Comparison of ENCODE assay signal across 33 mouse cellular contexts in the genomic region with DNA sequence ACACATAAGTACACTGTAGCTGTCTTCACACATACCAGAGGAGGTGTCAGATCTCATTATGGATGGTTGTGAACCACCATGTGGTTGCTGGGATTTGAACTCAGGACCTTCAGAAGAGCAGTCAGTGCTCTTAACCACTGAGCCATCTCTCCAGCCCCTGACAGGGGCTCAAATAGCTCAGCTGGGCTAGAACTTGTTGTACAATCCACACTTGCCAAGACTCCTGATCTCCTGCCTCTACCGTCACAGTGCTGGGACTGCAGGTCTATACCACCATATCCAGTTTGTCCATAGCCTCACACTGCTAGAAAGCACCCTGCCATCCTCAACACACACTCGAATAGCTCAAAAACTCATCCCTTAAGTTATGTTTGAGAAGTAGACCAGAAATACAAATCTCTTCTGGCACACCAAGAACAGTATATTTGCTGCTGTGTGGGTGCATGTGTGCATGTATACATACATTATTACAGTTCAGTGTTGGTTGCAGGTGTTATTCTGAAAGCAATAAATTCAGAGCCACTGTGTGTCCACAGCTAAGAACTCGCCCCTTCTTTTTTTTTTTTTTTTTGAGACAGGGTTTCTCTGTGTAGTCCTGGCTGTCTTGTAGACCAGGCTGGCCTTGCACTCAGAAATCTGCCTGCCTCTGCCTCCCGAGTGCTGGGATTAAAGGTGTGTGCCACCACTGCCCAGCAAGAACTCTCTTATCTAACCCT. TPM values are rescaled to one million over a fixed set of nuclear protein-coding genes. Genes with fewer than 3 reads are reported as not detected.
DNase-seq lines count a peak whose midpoint lies in the region; ATAC-seq and TF ChIP-seq lines count a peak whose summit lies in the region.
"Had no signal": no experiment of that assay in that cellular context is flagged by ENCODE, and none has a peak within 500 bp of the region (broad histone marks: within the 10 kb centered on the region; RNA-seq: fewer than 3 reads in every experiment).

No protein-coding gene starts in this region.

- H3K36me3 ChIP-seq in megakaryocyte, embryonic 14.5 days (replicated peaks; ENCODE audit: low read length), result peaks cover 24% of the 10 kb centered on the region
- H3K36me3 ChIP-seq in myocyte (ENCODE audit: control insufficient read depth, insufficient read depth), result peaks cover 35% of the 10 kb centered on the region
- H3K36me3 ChIP-seq in forebrain, embryonic 12.5 days (replicated peaks), result peaks cover 11% of the 10 kb centered on the region; the same call in 1 of the 2 replicates
- peaks cover under 1% of the 10 kb centered on the region; the same call in 1 of the 2 replicates for H3K36me3 ChIP-seq in embryonic facial prominence, embryonic 10.5 days (replicated peaks)
- H3K36me3 ChIP-seq: embryonic facial prominence, embryonic 13.5 days; heart, embryonic 10.5 days; midbrain, embryonic 10.5 days; midbrain, embryonic 15.5 days; neural tube, embryonic 12.5 days had no signal

- TF ChIP-seq POLR2A in myocyte (IDR thresholded peaks at IDR 0.05; ENCODE audit: insufficient read length, low read depth), result no peak

- peak; percentile 80 for DNase-seq in heart, adult 11 months
- DNase-seq in heart, postnatal 25 days (ENCODE audit: low spot score), result no peak
- DNase-seq in embryonic facial prominence, embryonic 10.5 days (ENCODE audit: low spot score), result no peak
- DNase-seq in cerebellum, postnatal 25 days, result no peak
- DNase-seq: adrenal gland, postnatal 10 days; cerebellum, adult 11 months; cerebellum, adult 9-10 months; embryo, embryonic 11 days; gastrocnemius, postnatal 10 days; heart, postnatal 4 days; kidney, adult 2 months; kidney, postnatal 36 days; liver, embryonic 13.5 days; lung, adult 2 months; lung, postnatal 10 days; right cerebral cortex, adult 18-20 months; thymus, postnatal 14 days had no signal

- peak overlapping the region; percentile 98 for H3K4me2 ChIP-seq in myocyte (ENCODE audit: low read depth)
- H3K4me2 ChIP-seq in forebrain, embryonic 12.5 days, result no peak overlapping the region
- H3K4me2 ChIP-seq: embryonic facial prominence, embryonic 13.5 days; hindbrain, embryonic 14.5 days; limb, embryonic 12.5 days; midbrain, embryonic 15.5 days; neural tube, embryonic 12.5 days had no signal

- H3K4me1 ChIP-seq in megakaryocyte, embryonic 14.5 days, result peaks cover 62% of the 10 kb centered on the region
- H3K4me1 ChIP-seq in forebrain, embryonic 12.5 days, result peaks cover 9% of the 10 kb centered on the region; the same call in 1 of the 2 replicates
- H3K4me1 ChIP-seq in embryonic facial prominence, embryonic 10.5 days, result peaks cover 35% of the 10 kb centered on the region

- peaks cover 79% of the 10 kb centered on the region for H3K79me2 ChIP-seq in myocyte (ENCODE audit: control insufficient read depth, insufficient read depth)

- no peak for ATAC-seq in megakaryocyte, adult 5-6 weeks (ENCODE audit: poor library complexity, severe bottlenecking)
- ATAC-seq in forebrain, embryonic 12.5 days (ENCODE audit: low FRiP score), result no peak
- ATAC-seq: activated CD4-positive, CD25-positive, alpha-beta regulatory T cell, adult 4 months; CD4-positive, CD25-positive, alpha-beta regulatory T cell, adult 4 months; inflammation-experienced regulatory T-cells, adult 6 months; midbrain, embryonic 15.5 days had no signal

- H3K27me3 ChIP-seq in megakaryocyte, embryonic 14.5 days (replicated peaks), result no peaks in the 10 kb centered on the region
- H3K27me3 ChIP-seq in myocyte (ENCODE audit: control insufficient read depth, insufficient read depth, insufficient read length), result no peaks in the 10 kb centered on the region
- H3K27me3 ChIP-seq in forebrain, embryonic 12.5 days, result no peaks in the 10 kb centered on the region
- H3K27me3 ChIP-seq in embryonic facial prominence, embryonic 10.5 days (replicated peaks; ENCODE audit: low read depth, poor library complexity, severe bottlenecking), result no peaks in the 10 kb centered on the region
- H3K27me3 ChIP-seq: embryonic facial prominence, embryonic 13.5 days; limb, embryonic 12.5 days; liver, embryonic 13.5 days; midbrain, embryonic 15.5 days; neural tube, embryonic 12.5 days had no signal

- H3K4me3 ChIP-seq in megakaryocyte, embryonic 14.5 days (replicated peaks), result peak overlapping the region; percentile 65
- H3K4me3 ChIP-seq in myocyte, result peak overlapping the region; percentile 93
- H3K4me3 ChIP-seq in forebrain, embryonic 12.5 days (replicated peaks), result no peak overlapping the region
- no peak overlapping the region for H3K4me3 ChIP-seq in embryonic facial prominence, embryonic 10.5 days
- H3K4me3 ChIP-seq: embryonic facial prominence, embryonic 13.5 days; layer of hippocampus, adult 2 months; left cerebral cortex, adult 2 months; limb, embryonic 12.5 days; midbrain, embryonic 10.5 days; midbrain, embryonic 15.5 days; neural tube, embryonic 12.5 days had no signal

- H3ac ChIP-seq in myocyte (ENCODE audit: control insufficient read depth, insufficient read length), result no peak overlapping the region

- intact Hi-C loops in heart, postnatal 25 days (cut with DNase I), result no loop called here

- H3K9me3 ChIP-seq in megakaryocyte, embryonic 14.5 days, result no peaks in the 10 kb centered on the region
- H3K9me3 ChIP-seq in forebrain, embryonic 12.5 days, result no peaks in the 10 kb centered on the region
- no peaks in the 10 kb centered on the region for H3K9me3 ChIP-seq in embryonic facial prominence, embryonic 10.5 days
- H3K9me3 ChIP-seq: embryonic facial prominence, embryonic 13.5 days; heart, embryonic 10.5 days; limb, embryonic 12.5 days; liver, embryonic 13.5 days; midbrain, embryonic 10.5 days; midbrain, embryonic 15.5 days; neural tube, embryonic 12.5 days had no signal

- WGBS in forebrain, embryonic 12.5 days, result 89% methylated on average over 4 of the region's 4 CpGs
- WGBS in embryonic facial prominence, embryonic 10.5 days, result 93% methylated on average over 4 of the region's 4 CpGs

- H3K27ac ChIP-seq in forebrain, embryonic 12.5 days, result no peak overlapping the region
- H3K27ac ChIP-seq in embryonic facial prominence, embryonic 10.5 days (replicated peaks), result no peak overlapping the region
- H3K27ac ChIP-seq: hindbrain, embryonic 14.5 days; layer of hippocampus, adult 2 months; left cerebral cortex, adult 2 months; midbrain, embryonic 10.5 days; midbrain, embryonic 15.5 days; neural tube, embryonic 12.5 days had no signal

- H3K9ac ChIP-seq in forebrain, embryonic 12.5 days, result no peak overlapping the region
- H3K9ac ChIP-seq: embryonic facial prominence, embryonic 13.5 days; hindbrain, embryonic 14.5 days; limb, embryonic 12.5 days; midbrain, embryonic 15.5 days; neural tube, embryonic 12.5 days had no signal

TF ChIP-seq in myocyte, 11 proteins besides CTCF, POLR2A, EP300 and RAD21:
- no peak for TF ChIP-seq TCF3 (IDR thresholded peaks at IDR 0.05; ENCODE audit: insufficient read length, low read depth)
- TF ChIP-seq POLR2AphosphoS2 (IDR thresholded peaks at IDR 0.05; ENCODE audit: insufficient read length, low read depth), result no peak
- TF ChIP-seq E2F4 (IDR thresholded peaks at IDR 0.05; ENCODE audit: insufficient read depth), result no peak
- no peak for TF ChIP-seq MAX (IDR thresholded peaks at IDR 0.05; ENCODE audit: low read depth)
- TF ChIP-seq MYOD1 (IDR thresholded peaks at IDR 0.05; ENCODE audit: control insufficient read depth in 1 of 3, insufficient read length in 2 of 3, low read depth in 2 of 3), result no peak
- TF ChIP-seq MYOG (IDR thresholded peaks at IDR 0.05; ENCODE audit: control insufficient read depth in 1 of 3, insufficient read depth in 1 of 3, insufficient read length in 2 of 3, low read depth in 2 of 3), result no peak
- TF ChIP-seq REST (IDR thresholded peaks at IDR 0.05; ENCODE audit: insufficient read depth, insufficient read length), result no peak
- TF ChIP-seq TCF12 (IDR thresholded peaks at IDR 0.05; ENCODE audit: insufficient read depth, poor library complexity, severe bottlenecking), result no peak
- TF ChIP-seq USF1 (IDR thresholded peaks at IDR 0.05; ENCODE audit: low read depth), result no peak
- TF ChIP-seq CEBPB (IDR thresholded peaks at IDR 0.05; ENCODE audit: insufficient read depth, poor library complexity, severe bottlenecking), result no peak
- no peak for TF ChIP-seq SRF (IDR thresholded peaks at IDR 0.05; ENCODE audit: control insufficient read depth, insufficient read length, low read depth)
TF ChIP-seq in myocyte: peak in this region for 0.

RNA-seq across cellular contexts. Expression of a gene that starts 44.0 kb away (rescaled TPM):
- total RNA-seq in heart, postnatal 25 days (2021), result 1 to 10 TPM; 4.6 to 4.8 TPM
- 0.32 TPM in 1 of 2 replicates, not detected in the other for polyA plus RNA-seq in megakaryocyte, embryonic 14.5 days (2012; ENCODE audit: insufficient read depth, low replicate concordance)
- total RNA-seq in megakaryocyte, adult 5-6 weeks (2015), result 7.8 and 9.6 TPM in 2 replicates
- 5.4 and 5.5 TPM in 2 replicates for total RNA-seq in megakaryocyte, adult 5-6 weeks (2017)
- polyA plus RNA-seq in myocyte (2012; fragmentation: generic; extraction: Trizol), result 6.6 TPM
- polyA plus RNA-seq in forebrain, embryonic 12.5 days (2016; fragmentation: Nextera tagmentation; extraction: Ambion mirVana), result 10.7 and 11.0 TPM in 2 replicates
- polyA plus RNA-seq in embryonic facial prominence, embryonic 10.5 days (2016; fragmentation: Nextera tagmentation; extraction: Ambion mirVana), result 13.2 and 14.8 TPM in 2 replicates

RNA-seq across cellular contexts. Expression of a gene that starts 44.1 kb away (rescaled TPM):
- total RNA-seq in heart, postnatal 25 days (2021), result 10 to 100 TPM; 19.1 to 19.2 TPM
- 5.3 TPM in 1 of 2 replicates, not detected in the other for polyA plus RNA-seq in megakaryocyte, embryonic 14.5 days (2012; ENCODE audit: insufficient read depth, low replicate concordance)
- 30.4 and 38.4 TPM in 2 replicates for total RNA-seq in megakaryocyte, adult 5-6 weeks (2015)
- total RNA-seq in megakaryocyte, adult 5-6 weeks (2017), result 29.9 and 35.4 TPM in 2 replicates
- 13.0 TPM for polyA plus RNA-seq in myocyte (2012; fragmentation: generic; extraction: Trizol)
- 65.2 and 69.9 TPM in 2 replicates for polyA plus RNA-seq in forebrain, embryonic 12.5 days (2016; fragmentation: Nextera tagmentation; extraction: Ambion mirVana)
- 63.0 and 66.9 TPM in 2 replicates for polyA plus RNA-seq in embryonic facial prominence, embryonic 10.5 days (2016; fragmentation: Nextera tagmentation; extraction: Ambion mirVana)

Comparison
In these comparisons a context has a peak if more than half of its experiments do, and no peak if none do; other contexts are left out.
1. H3K4me3 ChIP-seq: peak in megakaryocyte, embryonic 14.5 days (single experiment) and myocyte (single experiment); none in forebrain, embryonic 12.5 days (single experiment) and embryonic facial prominence, embryonic 10.5 days (single experiment).